Mouse (Mus musculus) right cerebral cortex, postnatal 36 days (tissue): ENCODE measurements at regions not wholly inside any gene's neighbourhood (a gene's known extent, or its start where the extent isn't known, plus 50 kb on each side); places are given as distances from the start of the nearest gene placed in this dataset.

ENCODE experiments used
- DNase-seq, 2 experiments: peaks; one replicate each; pipeline ENCODE4 v3.0.0; 2022; ENCODE audit warnings: low spot score in 2 of 2, mixed read lengths in 1 of 2

DNA sequence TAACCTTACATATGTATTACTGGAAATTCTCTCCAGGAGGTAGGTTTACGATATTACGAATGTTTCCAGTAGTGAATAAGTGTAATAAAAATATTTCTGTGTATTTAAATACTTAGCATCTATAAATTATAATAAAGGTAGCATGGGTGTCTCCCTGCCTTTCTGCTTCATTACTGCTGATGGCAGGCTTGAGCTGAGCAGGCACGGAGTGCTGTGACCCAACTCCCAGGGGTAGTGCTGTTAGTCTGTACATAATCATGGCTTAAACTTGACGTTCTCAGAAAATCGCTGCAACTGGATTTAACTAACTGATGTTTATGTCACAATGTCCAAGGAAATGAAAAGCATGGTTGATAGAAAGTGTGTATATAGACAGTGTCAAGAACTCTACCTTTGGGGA lies 727.8 kb upstream of the Frg1 start:
- no peak for DNase-seq

DNA sequence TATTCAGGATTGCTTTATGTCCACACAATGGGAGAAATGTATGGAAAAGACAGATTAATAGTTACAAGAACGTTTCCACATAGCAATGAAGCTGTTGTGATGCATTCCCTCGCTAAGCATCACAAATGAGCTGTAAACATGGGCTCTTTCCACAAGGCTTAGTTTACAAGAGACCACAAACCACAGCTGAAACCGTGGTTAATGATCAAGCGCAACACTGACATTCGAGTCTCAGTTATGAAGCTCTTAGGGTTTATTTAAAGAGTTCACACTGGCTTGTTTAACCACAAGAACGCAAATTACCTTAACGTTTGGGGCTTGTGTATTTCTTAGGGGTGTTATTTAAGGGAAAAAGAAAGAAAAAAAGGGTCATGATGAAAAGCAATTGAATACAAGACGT lies 727.3 kb upstream of the Frg1 start:
- no peak for DNase-seq

DNA sequence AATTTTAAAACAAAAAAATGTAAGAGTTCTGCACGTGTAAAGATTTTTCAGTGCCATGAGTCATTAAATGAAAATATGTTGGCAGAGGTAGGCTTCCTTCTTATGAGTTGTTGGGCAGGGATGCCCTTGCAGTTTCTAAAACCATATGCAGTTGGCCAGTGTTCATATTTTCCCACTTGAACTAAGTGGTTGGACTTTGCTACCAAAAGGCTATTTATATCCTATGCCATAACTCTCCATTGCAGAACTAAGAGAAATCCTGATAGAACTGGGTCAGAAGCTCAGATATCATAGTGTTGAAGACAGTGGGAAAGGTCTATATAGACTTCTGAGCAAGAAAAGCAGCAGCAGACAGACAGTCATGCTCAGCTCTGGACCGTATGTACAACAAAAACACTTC lies 690.7 kb upstream of the Frg1 start:
- no peak for DNase-seq

DNA sequence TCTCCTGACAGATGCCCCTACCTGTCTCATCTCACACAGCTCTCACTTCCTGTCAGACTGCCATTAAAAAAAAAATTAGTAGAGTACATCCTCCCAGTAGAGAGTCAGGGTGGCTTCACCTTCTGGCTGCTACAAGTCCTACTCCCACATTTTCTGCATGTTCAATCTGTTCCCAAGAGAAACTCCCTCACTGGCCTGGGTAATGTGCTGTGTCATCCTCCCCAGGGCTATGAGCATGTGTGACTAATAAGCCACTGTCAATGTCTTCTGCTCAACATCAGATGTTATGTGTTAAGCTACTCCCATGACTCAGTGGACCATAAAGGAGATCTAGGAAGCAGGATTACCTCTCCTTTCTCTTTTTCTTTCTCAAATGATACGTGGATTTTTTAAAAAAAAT lies 652.4 kb upstream of the Frg1 start:
- DNase-seq: no peak

DNA sequence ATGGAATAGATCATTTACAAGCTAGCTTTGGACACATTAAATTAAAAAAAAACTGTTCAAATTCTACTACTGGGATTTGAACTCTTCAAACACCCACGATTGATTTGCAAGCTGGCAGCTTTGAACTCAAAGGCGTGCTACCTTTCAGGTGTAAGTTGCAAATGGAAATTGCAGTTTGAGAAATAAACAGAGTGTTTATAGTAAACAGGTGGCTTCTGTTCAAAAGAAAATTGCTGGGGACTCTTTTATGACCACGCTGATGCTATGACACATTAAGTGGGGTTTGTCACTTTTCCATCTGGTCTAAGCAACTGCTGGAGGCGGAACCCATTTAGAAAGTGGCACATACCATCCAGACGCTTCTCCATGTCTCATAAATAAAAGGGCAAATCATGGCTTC lies 626.7 kb upstream of the Frg1 start:
- no peak for DNase-seq

DNA sequence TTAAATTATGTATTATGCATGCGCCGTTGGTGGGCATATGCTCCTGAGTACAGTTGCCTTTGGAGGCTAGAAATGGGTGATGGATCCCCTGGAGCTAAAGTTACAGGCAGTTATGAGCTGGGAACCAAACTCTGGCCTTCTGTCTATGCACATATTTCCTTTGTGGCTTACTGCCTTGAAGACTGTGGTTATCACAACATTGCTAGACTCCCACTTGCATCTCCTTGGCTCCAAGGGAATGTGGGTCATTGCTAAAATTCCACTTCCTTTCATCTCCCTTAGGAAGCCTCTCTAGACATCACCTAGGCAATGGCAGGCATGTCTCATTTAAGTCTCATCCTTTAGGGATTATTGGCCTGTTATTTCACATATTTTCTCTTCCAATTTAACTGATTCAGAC lies 622.4 kb upstream of the Frg1 start:
- DNase-seq: no peak

DNA sequence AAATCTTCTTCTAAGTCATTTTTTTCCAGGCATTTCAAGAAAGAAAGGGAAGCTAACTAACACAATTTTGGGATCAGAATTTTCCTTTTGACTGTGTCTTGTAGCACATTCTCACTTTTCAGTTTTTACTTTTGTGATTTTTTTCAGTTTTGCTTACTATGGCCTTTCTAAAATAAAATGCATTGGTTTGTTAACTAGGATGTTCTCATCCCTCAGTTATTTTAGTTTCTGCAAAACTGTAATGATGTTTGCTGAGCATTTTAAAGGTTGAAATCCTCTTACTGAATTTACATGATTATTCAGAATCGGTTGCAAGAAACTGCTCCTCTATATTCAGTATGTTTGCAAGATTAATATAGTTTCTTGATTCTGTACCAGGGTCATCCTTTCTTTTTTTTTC lies 610.1 kb upstream of the Frg1 start:
- DNase-seq: no peak

DNA sequence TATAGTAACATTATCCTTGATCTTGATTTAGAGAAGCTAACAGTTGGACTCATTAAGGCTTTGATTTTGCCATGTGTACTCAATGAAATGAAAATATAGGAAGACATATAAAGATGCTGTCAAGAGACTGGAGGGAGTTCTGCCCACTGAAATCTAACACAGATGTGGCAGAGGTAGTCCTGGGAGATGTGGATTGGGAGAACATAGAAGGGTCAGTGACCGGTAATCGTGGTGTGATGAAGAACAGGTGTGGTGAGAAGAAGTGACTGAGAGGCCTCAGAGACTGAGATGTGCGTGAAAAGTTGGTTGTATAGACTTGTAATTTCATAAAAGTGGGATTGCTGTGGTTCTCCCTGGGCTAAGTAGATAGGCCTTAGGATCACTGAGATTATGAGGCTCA lies 600.9 kb upstream of the Frg1 start:
- no peak for DNase-seq

DNA sequence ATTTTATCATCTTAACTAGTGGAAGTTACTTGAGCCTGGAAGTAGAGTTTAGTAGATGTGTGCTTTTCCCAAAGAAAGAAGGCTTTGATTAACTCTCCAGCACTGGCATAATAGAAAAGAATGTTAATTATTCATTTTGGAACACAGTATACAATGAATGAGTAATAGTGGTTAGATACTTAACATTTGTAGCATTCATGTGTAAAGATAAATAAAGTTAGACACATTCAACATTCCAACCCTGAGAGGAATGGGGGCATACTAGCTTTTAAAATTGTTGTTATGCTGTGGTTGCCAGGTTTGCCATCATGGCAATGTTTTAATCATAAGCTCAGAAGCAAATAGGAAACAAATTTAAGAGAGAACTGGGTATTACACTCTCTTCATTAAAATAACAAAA lies 586.3 kb upstream of the Frg1 start:
- DNase-seq: no peak

DNA sequence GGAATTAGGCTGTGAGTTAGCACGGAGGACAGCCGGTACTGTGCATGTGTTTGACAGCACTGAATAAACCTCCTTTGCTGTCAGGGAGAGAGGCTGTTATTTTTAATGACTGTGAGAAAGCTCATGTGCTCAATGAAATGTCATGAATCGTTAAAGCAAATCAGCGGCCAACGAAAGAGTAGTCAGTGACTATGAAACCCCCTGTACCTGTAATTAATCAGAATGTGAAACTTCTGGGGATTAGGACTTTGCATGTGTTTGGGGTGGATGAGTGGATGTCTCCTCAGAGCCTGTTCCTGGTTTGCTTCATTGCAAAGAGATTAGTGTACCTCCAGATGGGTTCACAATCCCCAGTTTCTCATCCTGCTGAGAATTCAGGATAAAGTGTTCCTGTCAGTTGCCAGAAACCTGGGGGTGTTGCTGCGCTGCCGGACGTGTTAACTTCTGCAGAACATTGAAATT lies 572.2 kb upstream of the Frg1 start:
- peak; percentile 38 to 70 for DNase-seq

DNA sequence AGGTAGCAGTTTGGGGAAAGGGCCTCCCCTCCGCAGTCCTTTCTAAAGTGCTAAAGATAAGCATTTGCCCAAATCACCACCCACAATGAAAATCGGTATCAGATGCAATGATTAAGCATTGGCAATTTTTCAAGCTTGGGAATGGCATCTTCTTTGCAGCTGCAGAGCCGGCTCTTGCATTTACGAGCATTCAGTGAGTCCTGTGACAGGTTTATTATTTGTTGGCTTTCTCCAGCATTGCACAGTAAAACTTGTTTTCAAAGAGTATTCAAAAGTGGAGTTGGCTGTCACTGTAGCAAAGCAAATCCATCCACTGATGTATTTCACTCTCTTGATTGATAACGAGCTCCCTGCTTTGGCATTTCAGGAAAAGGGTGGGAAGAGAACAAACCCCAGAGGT lies 571.3 kb upstream of the Frg1 start:
- no peak for DNase-seq

DNA sequence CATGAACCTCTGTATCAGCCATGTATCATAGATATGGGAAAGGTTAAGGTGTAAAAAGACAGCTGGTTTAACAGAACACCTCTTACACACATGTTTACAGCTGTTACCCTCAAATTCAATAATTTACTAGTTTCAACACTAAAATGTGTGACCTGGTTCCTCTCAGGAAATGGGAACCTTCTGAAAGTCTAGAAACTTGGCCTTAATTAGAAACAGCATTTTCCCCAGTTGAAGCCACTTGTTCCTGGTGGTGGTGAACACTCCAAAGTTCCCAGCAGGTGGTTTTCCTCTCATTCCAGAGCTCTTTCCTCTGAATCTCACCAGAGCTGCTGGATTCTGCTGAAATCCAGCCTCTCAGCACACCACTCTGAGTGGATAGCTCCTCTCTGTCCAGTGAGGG lies 570.5 kb upstream of the Frg1 start:
- no peak for DNase-seq

DNA sequence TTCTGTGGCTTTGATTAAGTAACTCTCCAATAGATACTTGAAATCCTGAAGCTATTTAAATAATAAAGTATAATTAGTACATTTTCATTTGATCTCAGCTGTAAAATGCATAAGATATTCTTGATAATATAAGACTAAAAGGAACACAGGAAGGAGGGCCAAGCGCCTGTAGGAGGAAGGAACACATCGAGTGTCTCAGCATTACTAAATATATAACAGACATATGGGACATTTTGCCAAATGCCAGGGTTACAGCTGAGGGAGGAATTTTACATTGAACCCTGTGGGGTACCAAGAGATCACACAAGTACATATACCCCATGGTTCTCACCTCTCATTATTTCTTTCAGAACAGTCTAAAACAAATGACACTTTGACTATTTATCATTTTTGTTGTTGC lies 555.5 kb upstream of the Frg1 start:
- DNase-seq: peak in 1 of 2 experiments; percentile 30

DNA sequence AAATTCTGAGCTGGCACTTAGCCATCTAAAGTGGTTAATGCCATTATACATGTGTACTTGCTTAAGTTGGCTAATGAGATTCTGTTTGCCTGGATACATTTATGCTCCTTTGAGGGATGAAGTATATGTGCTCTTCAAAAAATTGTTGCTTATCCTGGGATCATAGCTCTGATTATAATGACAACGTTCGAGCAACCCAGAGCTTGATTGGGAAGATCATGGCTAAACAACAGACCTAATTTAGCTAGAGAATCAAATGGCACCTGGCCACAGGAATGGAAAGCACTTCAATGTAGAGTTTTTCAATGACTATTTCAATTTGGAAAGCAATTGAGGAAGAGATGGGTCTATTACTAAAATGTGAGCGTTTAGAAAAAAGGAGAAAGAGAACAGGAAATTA lies 553.7 kb upstream of the Frg1 start:
- DNase-seq: no peak

DNA sequence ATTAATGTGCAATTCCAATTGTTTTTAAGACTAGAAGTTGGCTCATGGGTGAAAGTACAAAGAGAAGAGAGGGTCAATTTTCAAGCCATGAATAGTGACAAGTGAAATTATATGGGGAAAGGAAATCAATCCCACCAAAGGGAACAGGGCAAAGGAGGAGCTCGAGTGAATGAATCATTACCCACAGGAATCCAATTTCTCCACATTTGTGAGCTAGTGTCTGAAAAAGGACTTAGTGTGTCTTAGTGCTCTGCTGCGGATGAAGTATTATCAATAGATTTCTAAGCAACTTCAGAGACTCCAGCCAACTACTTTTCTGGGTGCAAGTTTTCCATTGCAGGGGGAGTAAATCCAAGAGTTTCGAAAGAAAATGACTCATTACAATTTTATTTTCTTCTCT lies 552.5 kb upstream of the Frg1 start:
- no peak for DNase-seq

DNA sequence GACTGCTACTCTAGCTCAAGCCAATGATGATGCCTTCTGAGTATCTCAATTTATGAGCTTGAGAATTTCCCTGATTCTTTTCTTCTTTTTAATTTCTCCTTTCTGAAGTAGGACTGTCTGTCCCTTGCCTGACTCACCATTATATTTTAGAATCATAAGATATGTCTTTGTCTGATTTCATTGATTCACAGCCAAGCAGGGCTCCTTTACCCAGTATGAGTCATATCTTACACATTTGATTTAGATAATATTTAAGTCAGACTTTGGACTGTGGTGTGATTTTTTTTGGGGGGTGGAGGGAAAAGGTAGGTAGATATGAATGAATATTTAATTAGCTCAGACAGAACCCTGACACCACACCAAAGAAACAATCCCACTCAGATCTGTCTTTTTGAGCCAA lies 547.2 kb upstream of the Frg1 start:
- peak in 1 of 2 experiments; percentile 10 for DNase-seq

DNA sequence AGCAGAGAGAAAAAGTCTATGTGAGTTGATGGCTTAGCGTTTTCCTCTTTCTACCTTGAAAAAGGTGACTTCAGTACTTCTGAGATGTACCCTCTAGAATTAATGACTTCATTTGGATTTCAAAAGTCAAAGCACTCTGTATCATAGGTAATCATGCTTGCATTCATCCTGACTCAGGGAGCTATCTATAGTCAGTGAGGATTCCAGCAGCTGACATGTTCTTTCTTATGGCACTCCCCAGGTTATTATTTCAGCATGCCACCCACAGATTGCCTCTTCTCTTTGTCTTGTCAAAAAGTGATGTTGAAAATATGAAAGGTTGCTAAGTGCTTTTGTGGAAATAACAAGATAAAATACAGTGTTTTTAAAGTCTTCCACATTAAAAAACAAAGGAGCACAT lies 540.0 kb upstream of the Frg1 start:
- DNase-seq: no peak

DNA sequence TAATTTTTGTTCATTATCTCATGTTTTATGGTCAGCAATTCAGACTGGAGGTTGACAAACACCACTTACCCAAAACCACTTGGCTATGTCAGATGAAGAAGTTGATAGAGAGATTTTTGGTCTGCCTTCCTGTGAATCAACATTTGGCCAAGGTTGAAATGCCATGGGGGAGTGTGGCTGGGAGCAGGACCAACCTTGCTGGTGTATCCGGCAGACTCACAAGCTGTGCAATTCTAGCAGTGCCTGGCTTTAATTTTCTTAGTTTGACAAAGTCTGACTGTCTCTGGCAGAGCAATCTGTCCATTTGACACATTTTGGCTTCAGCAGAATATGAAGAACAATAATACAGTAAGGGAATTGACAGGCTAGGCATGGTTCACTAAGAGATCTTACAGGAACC lies 533.9 kb upstream of the Frg1 start:
- no peak for DNase-seq

DNA sequence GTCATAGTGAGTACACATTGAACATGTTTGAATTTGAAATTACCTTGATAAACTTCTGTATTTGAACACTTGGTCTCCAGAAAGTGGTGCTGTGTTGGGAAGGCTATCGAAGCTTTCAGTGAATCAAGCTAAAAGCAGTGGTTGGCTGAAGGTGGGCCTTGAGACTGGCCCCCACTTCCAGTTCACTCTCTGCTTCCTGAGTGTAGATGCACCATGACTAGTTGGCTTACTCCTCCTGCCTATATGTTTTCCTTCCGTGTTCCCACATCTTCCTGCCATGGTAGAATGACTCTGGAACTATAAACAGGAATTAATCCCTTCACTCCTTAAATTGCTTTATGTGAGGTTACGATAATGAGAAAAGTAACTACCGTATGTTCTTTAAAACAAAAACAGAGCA lies 522.4 kb upstream of the Frg1 start:
- DNase-seq: no peak

DNA sequence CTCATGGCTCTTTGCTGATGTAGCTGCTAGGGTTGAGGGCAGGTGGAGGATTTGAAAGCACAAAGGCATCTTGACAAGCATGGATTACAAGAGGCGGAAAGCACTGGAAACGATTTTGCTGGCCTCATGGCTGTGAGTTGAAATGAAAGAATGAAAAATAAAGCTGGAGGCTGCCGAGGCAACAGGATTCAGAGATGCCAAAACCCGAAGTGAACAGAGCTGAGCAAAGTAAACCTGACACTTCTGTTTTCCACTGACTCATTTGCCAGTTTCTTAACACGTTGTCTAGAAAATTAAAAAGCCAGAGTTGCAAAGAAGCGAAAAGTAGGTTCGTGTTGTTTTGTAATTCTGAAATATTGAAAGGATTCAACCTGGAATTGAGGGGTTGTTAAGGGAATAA lies 504.2 kb upstream of the Frg1 start:
- DNase-seq: peak in 1 of 2 experiments; percentile 4

DNA sequence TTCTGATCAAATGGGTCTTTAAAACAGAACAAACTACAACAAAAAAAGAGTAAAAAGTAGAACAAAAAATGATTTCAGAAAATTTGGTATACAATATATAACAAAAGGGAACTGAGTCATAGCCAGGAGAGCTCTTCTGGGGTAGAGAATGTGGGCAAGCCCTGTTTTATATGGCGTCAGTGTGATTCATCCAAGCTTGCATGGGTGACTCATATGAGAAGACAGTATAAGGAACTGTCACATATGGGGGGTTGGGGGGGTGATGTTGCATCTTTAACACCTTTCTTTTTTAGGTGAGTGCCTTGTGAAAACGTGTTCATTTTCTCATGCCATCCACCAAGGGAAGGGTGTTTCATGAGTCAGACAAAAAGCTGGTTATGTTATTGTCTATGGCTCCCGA lies 503.7 kb upstream of the Frg1 start:
- peak; percentile 20 to 36 for DNase-seq

DNA sequence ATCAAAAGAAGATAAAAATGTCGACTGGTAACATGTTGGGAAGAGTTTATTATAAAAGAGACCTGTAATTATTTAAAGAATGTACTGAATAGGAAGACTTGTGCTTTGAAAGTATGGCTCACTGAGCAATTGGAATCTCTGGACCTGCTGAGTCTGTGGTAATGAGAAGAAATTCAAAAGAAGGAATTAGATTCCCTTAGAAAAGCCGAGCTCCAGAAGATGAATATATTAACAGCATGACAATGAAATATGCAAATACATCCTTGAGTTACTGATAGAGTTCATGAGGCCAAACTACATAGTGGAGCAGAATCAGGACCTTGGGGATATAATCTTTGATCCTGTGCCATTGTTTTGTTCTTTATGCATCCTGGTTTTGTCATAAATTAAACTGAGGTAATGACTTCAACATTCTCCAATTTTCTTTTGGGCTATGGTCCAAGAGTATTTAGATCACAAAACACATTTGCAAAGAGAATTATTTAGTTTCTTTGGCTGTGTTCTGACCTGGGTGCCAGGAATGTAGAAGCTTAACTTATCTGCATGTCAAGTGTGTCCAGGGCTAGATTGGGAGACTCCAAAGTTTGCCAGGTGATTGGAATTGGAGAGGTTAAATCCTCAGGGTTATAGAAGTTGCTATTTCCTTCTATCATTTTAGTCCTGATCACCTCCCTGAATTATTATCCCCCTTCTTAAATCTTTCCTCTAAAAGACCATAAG lies 461.3 kb upstream of the Frg1 start:
- no peak for DNase-seq

DNA sequence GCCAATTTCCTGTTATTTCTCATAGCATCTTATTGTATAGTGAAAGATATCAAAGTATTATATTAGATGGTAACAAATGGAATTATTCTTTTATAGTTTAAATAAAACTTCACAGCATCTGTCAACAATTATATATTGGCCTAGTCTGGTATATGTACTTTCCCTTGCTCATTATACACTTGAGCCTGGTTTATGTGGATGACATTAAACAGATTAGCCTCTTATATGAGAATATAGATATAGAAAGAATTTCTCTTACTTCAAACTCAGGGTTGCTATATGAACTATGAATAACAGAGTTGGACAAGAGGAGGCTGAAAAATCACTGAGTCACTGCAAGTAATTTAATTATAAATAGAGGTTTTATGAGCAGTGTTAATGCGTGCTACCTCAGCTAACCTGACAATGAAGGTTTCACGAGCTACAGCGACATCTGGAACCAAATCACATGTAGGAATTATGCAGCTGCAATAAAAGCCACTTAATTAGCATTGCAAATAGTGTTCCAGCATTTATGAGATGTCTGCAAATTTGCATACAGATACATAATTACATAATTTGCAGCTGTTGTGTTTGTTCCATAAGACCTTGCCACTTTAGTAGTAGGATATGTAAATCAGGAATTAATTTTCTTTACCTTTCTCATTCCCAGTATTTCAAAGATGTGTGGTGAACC lies 452.9 kb upstream of the Frg1 start:
- no peak for DNase-seq

DNA sequence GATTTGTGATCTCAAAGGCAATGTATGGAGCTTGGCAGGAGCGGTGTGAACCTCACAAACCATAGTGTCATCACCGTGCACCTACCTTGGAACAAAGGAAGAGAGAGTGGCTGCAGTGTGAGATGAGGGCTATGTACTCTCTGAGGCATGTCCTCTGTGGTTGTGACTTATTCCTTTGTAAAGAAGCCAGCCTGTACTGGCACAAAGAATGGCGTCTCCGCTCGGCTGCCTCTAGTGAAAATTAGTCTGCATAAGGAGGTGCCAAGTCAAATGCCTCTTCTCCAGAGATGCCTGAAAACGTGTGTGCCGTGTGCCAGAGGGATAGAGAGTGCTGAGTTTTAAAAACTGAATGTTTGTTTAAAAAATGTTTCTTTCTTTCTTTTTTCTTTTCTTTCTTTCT lies 444.0 kb upstream of the Frg1 start:
- no peak for DNase-seq
